Mouse (Mus musculus) heart, postnatal 10 days (tissue): ENCODE results near the gene Efcab3. TPM values are rescaled to one million over a fixed set of nuclear protein-coding genes. Genes with fewer than 3 reads are reported as not detected.

ENCODE experiments used
- total RNA-seq, 2 experiments: library from RNA; stranded (reverse); gene quantifications; 2 replicates each; pipeline ENCODE4 v1.2.3; 2021

The Efcab3 gene
- total RNA-seq, 2 experiments from 2014 or later = not detected

Other genes starting within 250 kb of the Efcab3 start
- gene Mettl2, start 62.8 kb downstream of the Efcab3 start, total RNA-seq = 10 to 100 TPM; 13.6 to 14.3 TPM
- gene Gm10842, start 83.3 kb downstream of the Efcab3 start, total RNA-seq = not detected
- 10 to 100 TPM; 47.9 to 50.7 TPM for gene Tlk2, start 115.2 kb downstream of the Efcab3 start, total RNA-seq
- 10 to 100 TPM; 35.1 to 35.9 TPM for gene Mrc2, start 229.1 kb downstream of the Efcab3 start, total RNA-seq